Mouse (Mus musculus) neural tube, embryonic 15.5 days (tissue): ENCODE measurements around the gene Gpr132. TPM values are rescaled to one million over a fixed set of nuclear protein-coding genes. Genes with fewer than 3 reads are reported as not detected.

Experiments used
- polyA plus RNA-seq: library from polyadenylated mRNA; unstranded; fragments of >200 nt; fragmentation: Nextera tagmentation; extraction: Ambion mirVana; gene quantifications from 2 replicates; pipeline ENCODE4 v1.2.1, GENCODE M21; 2015

Gpr132 gene
- polyA plus RNA-seq, 1 experiment from 2014 or later = 0.08 TPM

Other genes starting within 250 kb of the Gpr132 start
- gene Adssl1, start 248.2 kb downstream of the Gpr132 start, polyA plus RNA-seq = 7.6 and 8.6 TPM in 2 replicates
- gene Siva1, start 223.5 kb downstream of the Gpr132 start, polyA plus RNA-seq = 48.0 and 96.7 TPM in 2 replicates
- 70.5 and 120 TPM in 2 replicates for gene Akt1, start 193.3 kb downstream of the Gpr132 start, polyA plus RNA-seq
- 1.8 and 2.4 TPM in 2 replicates for gene Zbtb42, start 189.4 kb downstream of the Gpr132 start, polyA plus RNA-seq
- gene Cep170b, start 147.8 kb downstream of the Gpr132 start, polyA plus RNA-seq = 34.7 and 43.3 TPM in 2 replicates
- gene Pld4, start 107.6 kb downstream of the Gpr132 start, polyA plus RNA-seq = 8.4 and 42.0 TPM in 2 replicates
- 4.5 and 5.7 TPM in 2 replicates for gene Ahnak2, start 65.6 kb downstream of the Gpr132 start, polyA plus RNA-seq
- gene Clba1, start 59.3 kb downstream of the Gpr132 start, polyA plus RNA-seq = 19.6 and 21.1 TPM in 2 replicates
- 30.3 and 48.6 TPM in 2 replicates for gene Cdca4, start 38.8 kb downstream of the Gpr132 start, polyA plus RNA-seq
- 13.6 and 14.8 TPM in 2 replicates for gene Jag2, start 61.5 kb upstream of the Gpr132 start, polyA plus RNA-seq
- 62.4 and 66.8 TPM in 2 replicates for gene Nudt14, start 73.9 kb upstream of the Gpr132 start, polyA plus RNA-seq
- 46.3 and 50.0 TPM in 2 replicates for gene Btbd6, start 108.3 kb upstream of the Gpr132 start, polyA plus RNA-seq
- gene Brf1, start 132.5 kb upstream of the Gpr132 start, polyA plus RNA-seq = 44.1 and 49.3 TPM in 2 replicates
- 21.9 and 27.6 TPM in 2 replicates for gene Pacs2, start 146.3 kb upstream of the Gpr132 start, polyA plus RNA-seq
- gene Tex22, start 206.3 kb upstream of the Gpr132 start, polyA plus RNA-seq = not detected in 2 replicates
- gene Mta1, start 230.1 kb upstream of the Gpr132 start, polyA plus RNA-seq = 14.3 and 15.0 TPM in 2 replicates